Mouse (Mus musculus) liver, embryonic 16.5 days (tissue): ENCODE data around the gene Dlgap5. TPM values are rescaled to one million over a fixed set of nuclear protein-coding genes. Genes with fewer than 3 reads are reported as not detected.

ENCODE experiments used
- ATAC-seq: fragments of 200-750 bp; cut with Nextera tagmentation; 2 replicates; pipeline ENCODE4 v1.8.0; 2017; ENCODE audit warnings: low read depth, mild to moderate bottlenecking, moderate number of reproducible peaks, moderate library complexity
- H3K27ac ChIP-seq: fragments of 300-500 bp; sonication (generic); 2 replicates; pipeline ENCODE4 v1.5.1; 2014; ENCODE audit warnings: mild to moderate bottlenecking, low read length
- H3K27me3 ChIP-seq: fragments of 300-500 bp; sonication (generic); 2 replicates; pipeline ENCODE4 v1.6.1; 2014; ENCODE audit warnings: low read depth, low read length, mixed read lengths; ENCODE audit not compliant: control insufficient read depth, insufficient read depth
- H3K36me3 ChIP-seq: fragments of 300-500 bp; sonication (generic); 2 replicates; pipeline ENCODE4 v1.6.1; 2014; ENCODE audit warnings: mild to moderate bottlenecking; ENCODE audit not compliant: control insufficient read depth, insufficient read depth
- H3K4me1 ChIP-seq: fragments of 300-500 bp; sonication (generic); 2 replicates; pipeline ENCODE4 v1.6.1; 2014; ENCODE audit warnings: low read depth, low read length, mixed read lengths; ENCODE audit not compliant: control insufficient read depth
- H3K4me2 ChIP-seq: fragments of 300-500 bp; sonication (generic); 2 replicates; pipeline ENCODE4 v1.6.1; 2014; ENCODE audit warnings: low read depth, low read length, mixed read lengths
- H3K4me3 ChIP-seq: fragments of 300-500 bp; sonication (generic); 2 replicates; pipeline ENCODE4 v1.5.1; 2014; ENCODE audit warnings: low read depth, mild to moderate bottlenecking, low read length
- H3K9ac ChIP-seq: fragments of 300-500 bp; sonication (generic); 2 replicates; pipeline ENCODE4 v1.6.1; 2014; ENCODE audit warnings: low read depth, low read length
- H3K9me3 ChIP-seq: fragments of 300-500 bp; sonication (generic); replicated peaks from 2 replicates; pipeline ENCODE4 v1.6.1; 2016; ENCODE audit warnings: low read length; ENCODE audit not compliant: control insufficient read depth
- WGBS: fragments of 180-500 bp; shearing (Covaris S2); extraction: QIAGEN DNeasy Blood & Tissue Kit; methylation state at CpG from one replicate; pipeline ENCODE4 v1.1.7; 2014; ENCODE audit not compliant: insufficient replicate concordance; 5-methylcytosine and 5-hydroxymethylcytosine counted together
- polyA plus RNA-seq: library from polyadenylated mRNA; unstranded; fragments of >200 nt; fragmentation: Nextera tagmentation; extraction: Ambion mirVana; gene quantifications from 2 replicates; pipeline ENCODE4 v1.2.1, GENCODE M21; 2015

Dlgap5 gene
- polyA plus RNA-seq, 1 experiment from 2014 or later = 43.3 TPM

DNA sequence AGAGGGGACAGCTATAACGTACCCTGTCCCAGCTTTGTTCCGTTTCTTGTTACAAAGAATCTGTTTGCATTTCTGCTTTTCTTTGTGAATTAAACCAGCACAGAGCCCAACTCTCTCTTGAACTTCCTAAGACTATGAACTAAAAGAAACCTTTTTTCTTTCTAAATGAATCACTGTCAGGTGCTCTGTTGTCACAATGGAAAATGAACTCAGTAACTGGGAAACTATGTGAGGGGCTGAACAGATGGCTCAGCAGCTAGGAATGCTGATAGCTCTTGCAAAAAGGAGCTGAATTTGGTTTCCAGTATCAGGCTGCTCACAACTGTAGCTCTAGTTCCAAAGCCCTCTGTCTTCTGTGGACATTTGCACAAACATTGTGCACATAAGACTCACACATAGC lies 67.2 kb downstream of the Dlgap5 start:
- Histone ChIP-seq H3K9me3 (no peaks in the 10 kb centered on the region), H3K4me3 (no peak overlapping the region), H3K9ac (no peak overlapping the region), H3K4me1 (peaks cover 14% of the 10 kb centered on the region), H3K36me3 (no peaks in the 10 kb centered on the region), H3K27me3 (no peaks in the 10 kb centered on the region), H3K27ac (no peak overlapping the region), H3K4me2 (no peak overlapping the region)
- no peak for ATAC-seq
- 61% methylated on average over 2 of the region's 2 CpGs for WGBS

DNA sequence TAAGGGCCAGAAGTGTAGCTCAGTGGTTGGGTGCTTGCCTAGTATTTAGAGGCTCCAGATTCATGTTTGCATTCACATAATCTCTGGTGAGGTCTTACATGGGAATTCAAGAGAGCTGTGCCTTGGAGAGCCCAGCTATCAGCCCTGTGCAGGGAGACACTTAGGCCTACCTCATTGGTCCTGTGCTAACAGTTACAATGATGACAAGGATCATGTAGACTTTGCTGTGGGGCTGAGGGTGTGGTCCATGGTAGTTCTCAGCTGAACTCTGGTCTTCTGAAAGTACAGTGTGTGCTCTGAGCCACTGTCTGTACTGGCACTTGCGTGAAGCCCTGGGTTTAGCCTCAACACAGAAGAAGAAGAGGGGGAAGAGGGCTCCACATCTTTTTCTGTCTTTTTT lies 71.5 kb downstream of the Dlgap5 start:
- no peaks in the 10 kb centered on the region for H3K27me3 ChIP-seq
- 64% methylated on average over 1 of the region's 1 CpGs for WGBS
- H3K36me3 ChIP-seq = no peaks in the 10 kb centered on the region
- H3K4me3 ChIP-seq = no peak overlapping the region
- H3K9ac ChIP-seq = no peak overlapping the region
- peaks cover 6% of the 10 kb centered on the region for H3K4me1 ChIP-seq
- no peaks in the 10 kb centered on the region for H3K9me3 ChIP-seq
- H3K27ac ChIP-seq = no peak overlapping the region
- no peak overlapping the region for H3K4me2 ChIP-seq
- ATAC-seq = peak; percentile 53; the same call in 1 of the 2 replicates

- 57% methylated on average over 4 of the region's 4 CpGs for WGBS
- H3K27ac ChIP-seq = no peak overlapping the region
- H3K9me3 ChIP-seq = no peaks in the 10 kb centered on the region
- no peaks in the 10 kb centered on the region for H3K27me3 ChIP-seq
- H3K9ac ChIP-seq = no peak overlapping the region
- H3K4me1 ChIP-seq = peaks cover 3% of the 10 kb centered on the region
- no peaks in the 10 kb centered on the region for H3K36me3 ChIP-seq
- H3K4me2 ChIP-seq = no peak overlapping the region
- no peak overlapping the region for H3K4me3 ChIP-seq
- ATAC-seq = no peak
These were observed 76.4 kb downstream of the Dlgap5 start for GRCm38 (mm10) chr14:47341811-47342291.

- Histone ChIP-seq H3K9ac (no peak overlapping the region), H3K36me3 (no peaks in the 10 kb centered on the region), H3K9me3 (no peaks in the 10 kb centered on the region), H3K4me2 (no peak overlapping the region), H3K27me3 (no peaks in the 10 kb centered on the region), H3K27ac (no peak overlapping the region), H3K4me3 (no peak overlapping the region), H3K4me1 (no peaks in the 10 kb centered on the region)
- ATAC-seq = no peak
- WGBS = 70% methylated on average over 10 of the region's 10 CpGs
These were observed 77.8 kb downstream of the Dlgap5 start for GRCm38 (mm10) chr14:47340231-47340925.

Other genes starting within 250 kb of the Dlgap5 start
- gene Gch1, start 229.0 kb downstream of the Dlgap5 start, polyA plus RNA-seq = 3.8 and 4.6 TPM in 2 replicates
- gene Wdhd1, start 141.6 kb downstream of the Dlgap5 start, polyA plus RNA-seq = 29.5 and 33.8 TPM in 2 replicates
- 1.8 and 2.2 TPM in 2 replicates for gene Socs4, start 141.5 kb downstream of the Dlgap5 start, polyA plus RNA-seq
- 27.0 and 30.9 TPM in 2 replicates for gene Mapk1ip1l, start 120.1 kb downstream of the Dlgap5 start, polyA plus RNA-seq
- gene Lgals3, start 50.7 kb downstream of the Dlgap5 start, polyA plus RNA-seq = 41.4 and 45.8 TPM in 2 replicates
- gene Fbxo34, start 32.0 kb upstream of the Dlgap5 start, polyA plus RNA-seq = 38.3 and 41.6 TPM in 2 replicates
- gene Atg14, start 152.2 kb upstream of the Dlgap5 start, polyA plus RNA-seq = 9.4 and 9.7 TPM in 2 replicates
- gene Ktn1, start 230.0 kb upstream of the Dlgap5 start, polyA plus RNA-seq = 10.0 and 10.4 TPM in 2 replicates